Mouse (Mus musculus) midbrain, embryonic 10.5 days (tissue): ENCODE measurements around the gene Slc45a2. TPM values are rescaled to one million over a fixed set of nuclear protein-coding genes. Genes with fewer than 3 reads are reported as not detected.
"Not testable (repeated sequence)": the region's sequence is repeated elsewhere in the genome, so short reads cannot be mapped to it uniquely, and the experiment has no call there.

ENCODE experiments used
- DNase-seq: peaks from one replicate; pipeline ENCODE4 v3.0.0-alpha.2; 2017; ENCODE audit warnings: low spot score
- H3K27ac ChIP-seq: fragments of 300-500 bp; sonication (generic); replicated peaks from 2 replicates; pipeline ENCODE4 v1.5.1; 2016; ENCODE audit warnings: mild to moderate bottlenecking
- H3K27me3 ChIP-seq: fragments of 300-500 bp; sonication (generic); 2 replicates; pipeline ENCODE4 v1.6.1; 2016; ENCODE audit warnings: low read depth, mild to moderate bottlenecking; ENCODE audit not compliant: poor library complexity, severe bottlenecking
- H3K36me3 ChIP-seq: fragments of 300-500 bp; sonication (generic); 2 replicates; pipeline ENCODE4 v1.6.1; 2016; ENCODE audit warnings: mild to moderate bottlenecking, moderate library complexity
- H3K4me1 ChIP-seq: fragments of 300-500 bp; sonication (generic); 2 replicates; pipeline ENCODE4 v1.6.1; 2016
- H3K4me3 ChIP-seq: fragments of 300-500 bp; sonication (generic); 2 replicates; pipeline ENCODE4 v1.5.1; 2016; ENCODE audit warnings: mild to moderate bottlenecking, moderate library complexity
- H3K9me3 ChIP-seq: fragments of 300-500 bp; sonication (generic); replicated peaks from 2 replicates; pipeline ENCODE4 v1.6.1; 2016; ENCODE audit warnings: mild to moderate bottlenecking
- WGBS: fragments of 180-500 bp; shearing (Covaris S2); methylation state at CpG from one replicate; pipeline ENCODE4 v1.1.7; 2016; 5-methylcytosine and 5-hydroxymethylcytosine counted together
- polyA plus RNA-seq: library from polyadenylated mRNA; unstranded; fragments of >200 nt; fragmentation: Nextera tagmentation; extraction: Ambion mirVana; gene quantifications from 2 replicates; pipeline ENCODE4 v1.2.1, GENCODE M21; 2016

The Slc45a2 gene
- polyA plus RNA-seq, 1 experiment from 2014 or later: 0.16 TPM

GRCm38 (mm10) chr15:10977151-10977550 lies 23.4 kb upstream of the Slc45a2 start:
- H3K36me3 ChIP-seq: no peaks in the 10 kb centered on the region
- no peak overlapping the region for H3K27ac ChIP-seq
- no peaks in the 10 kb centered on the region for H3K27me3 ChIP-seq
- H3K4me1 ChIP-seq: peaks cover 12% of the 10 kb centered on the region
- no peak overlapping the region for H3K4me3 ChIP-seq
- no peaks in the 10 kb centered on the region for H3K9me3 ChIP-seq
- DNase-seq: no peak

DNA sequence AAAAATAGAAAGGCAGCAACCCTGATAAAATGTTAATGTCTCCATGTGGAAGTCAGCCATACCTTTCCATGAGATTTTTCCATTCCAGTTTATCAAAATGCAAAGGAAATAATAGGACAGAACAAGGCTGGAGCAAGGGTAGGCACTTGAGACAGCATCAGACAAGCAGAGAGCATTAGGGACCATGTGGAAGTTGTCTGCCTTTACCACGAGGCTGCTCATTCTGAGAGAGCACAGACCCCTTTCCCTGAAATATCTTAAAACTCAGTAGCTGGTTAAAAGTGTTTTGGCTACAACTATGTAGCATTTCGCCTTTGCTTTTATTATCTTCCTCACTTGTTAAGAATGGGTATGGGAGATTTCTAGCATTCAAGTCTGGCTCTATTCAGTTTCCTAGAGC lies 19.8 kb upstream of the Slc45a2 start:
- H3K36me3 ChIP-seq: no peaks in the 10 kb centered on the region
- 68% methylated on average over 2 of the region's 2 CpGs for WGBS
- no peaks in the 10 kb centered on the region for H3K9me3 ChIP-seq

DNA sequence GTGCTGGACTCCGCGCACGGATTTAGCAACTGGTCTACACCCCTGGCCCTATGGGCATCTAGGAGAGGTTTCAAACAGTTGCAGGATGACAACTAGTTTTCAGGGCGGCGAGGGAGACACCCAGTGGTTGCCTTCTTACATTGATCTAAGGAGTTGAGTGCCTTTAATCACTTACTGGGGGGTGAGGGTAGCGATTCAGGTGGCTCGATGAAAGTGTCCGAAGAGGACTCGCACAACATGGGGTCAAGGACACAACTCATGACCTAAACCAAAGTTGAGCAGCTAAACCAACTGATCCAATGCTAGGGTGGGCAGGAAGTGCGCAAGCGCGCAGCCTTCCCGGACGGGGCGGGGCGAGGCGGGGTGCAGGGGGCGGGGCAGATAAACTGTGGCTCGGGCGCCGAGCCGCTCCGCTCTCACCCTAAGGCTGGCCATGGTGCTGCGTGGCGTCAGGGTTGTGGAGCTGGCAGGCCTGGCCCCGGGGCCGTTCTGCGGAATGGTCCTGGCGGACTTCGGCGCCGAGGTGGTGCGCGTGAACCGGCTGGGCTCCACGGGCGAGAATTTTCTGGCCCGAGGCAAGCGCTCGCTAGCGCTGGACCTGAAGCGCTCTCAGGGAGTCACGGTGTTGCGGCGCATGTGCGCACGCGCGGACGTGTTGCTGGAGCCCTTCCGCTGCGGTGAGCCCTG lies 19.0 kb upstream of the Slc45a2 start, which contains the start of gene Amacr:
Gene Amacr (plus strand): TSS at position 380 of the 687 bp plus-strand sequence.
- Histone ChIP-seq H3K4me3 (peak within 1 kb of the TSS; percentile 76), H3K4me1 (peaks cover 19% of the 10 kb centered on the region), H3K9me3 (no peaks in the 10 kb centered on the region), H3K27me3 (no peaks in the 10 kb centered on the region), H3K27ac (peak within 1 kb of the TSS; percentile 93), H3K36me3 (no peaks in the 10 kb centered on the region)
- DNase-seq: peak; percentile 94
- WGBS: under 1% methylated on average over 52 of the region's 52 CpGs

More for the DNA sequence above, 19.8 kb upstream of the Slc45a2 start:
- Histone ChIP-seq H3K4me1 (peaks cover 15% of the 10 kb centered on the region), H3K27ac (no peak overlapping the region), H3K4me3 (peak overlapping the region; percentile 76), H3K27me3 (no peaks in the 10 kb centered on the region)
- no peak for DNase-seq

DNA sequence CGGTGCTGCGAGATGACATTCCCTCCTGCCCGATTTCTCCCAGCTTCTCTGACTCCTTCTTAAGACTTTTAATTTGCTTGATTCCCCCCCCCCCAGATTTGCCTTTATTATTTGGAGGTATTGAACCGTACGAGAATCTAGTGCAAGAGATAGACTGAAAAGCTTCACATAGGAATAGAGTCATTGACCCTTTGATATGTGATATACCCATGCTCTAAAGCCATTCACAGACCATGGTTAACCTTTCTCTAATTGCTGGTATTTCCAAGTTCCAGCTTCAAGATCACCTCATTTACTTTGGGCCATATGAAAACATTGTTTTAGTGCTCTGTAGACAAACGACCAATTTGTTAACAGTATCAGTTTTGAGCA lies 18.5 kb upstream of the Slc45a2 start:
- Histone ChIP-seq H3K4me1 (peaks cover 19% of the 10 kb centered on the region), H3K36me3 (no peaks in the 10 kb centered on the region), H3K9me3 (no peaks in the 10 kb centered on the region), H3K27me3 (no peaks in the 10 kb centered on the region), H3K4me3 (peak overlapping the region; percentile 76), H3K27ac (peak overlapping the region; percentile 93)
- 10% methylated on average over 6 of the region's 6 CpGs for WGBS
- DNase-seq: no peak

DNA sequence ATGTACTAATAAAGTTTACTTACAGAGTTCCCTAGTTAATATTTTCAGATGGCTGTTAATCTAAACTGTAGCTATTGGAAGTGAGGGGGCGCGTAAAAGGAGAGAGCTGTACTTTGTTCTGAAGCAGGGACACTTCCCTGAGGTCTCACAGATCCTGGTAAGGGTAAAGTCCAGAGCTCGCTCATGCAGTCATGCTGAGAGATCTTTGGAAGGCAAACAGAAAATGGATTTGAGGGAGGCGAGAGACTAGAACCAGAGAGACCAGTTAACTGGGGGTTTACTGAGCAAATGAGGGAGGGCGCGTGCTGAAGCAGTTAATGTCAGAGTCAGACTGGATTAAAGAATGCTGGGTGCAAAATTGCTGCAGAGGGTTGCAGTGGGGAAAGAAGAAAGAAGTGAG lies 14.8 kb upstream of the Slc45a2 start:
- no peaks in the 10 kb centered on the region for H3K27me3 ChIP-seq
- H3K36me3 ChIP-seq: no peaks in the 10 kb centered on the region; the same call in none of the 2 replicates
- H3K9me3 ChIP-seq: no peaks in the 10 kb centered on the region
- WGBS: 83% methylated on average over 6 of the region's 6 CpGs
- no peak for DNase-seq
- H3K27ac ChIP-seq: no peak overlapping the region
- H3K4me3 ChIP-seq: no peak overlapping the region
- peaks cover 18% of the 10 kb centered on the region for H3K4me1 ChIP-seq

- not testable (repeated sequence) for H3K36me3 ChIP-seq, H3K9me3 ChIP-seq, H3K27ac ChIP-seq, H3K27me3 ChIP-seq, H3K4me3 ChIP-seq, DNase-seq
- H3K4me1 ChIP-seq: peaks cover 11% of the 10 kb centered on the region
- WGBS: 73% methylated on average over 2 of the region's 2 CpGs
Measured at GRCm38 (mm10) chr15:10986477-10986876, 14.0 kb upstream of the Slc45a2 start.

DNA sequence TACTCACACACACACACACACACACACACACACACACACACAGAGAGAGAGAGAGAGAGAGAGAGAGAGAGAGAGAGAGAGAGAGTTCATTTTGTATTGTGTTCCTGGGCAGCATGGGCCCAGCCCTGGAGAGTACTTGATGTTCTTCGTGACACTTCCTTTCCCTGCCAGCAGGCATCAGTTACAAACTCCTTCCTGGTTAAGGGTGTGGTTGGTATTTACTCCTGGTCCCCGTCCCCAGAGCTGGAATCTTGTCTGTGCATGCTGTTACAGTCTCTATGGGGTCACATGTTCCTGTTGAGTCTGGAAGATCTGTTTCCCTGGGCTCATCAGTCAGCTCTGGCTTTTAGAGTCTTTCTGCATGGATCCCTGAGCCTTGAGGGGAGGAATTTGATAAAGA lies 10.1 kb upstream of the Slc45a2 start:
- Histone ChIP-seq H3K4me3 (no peak overlapping the region), H3K36me3 (no peaks in the 10 kb centered on the region; the same call in none of the 2 replicates), H3K27ac (no peak overlapping the region), H3K9me3 (no peaks in the 10 kb centered on the region), H3K4me1 (0 out of 2 replicates have a peak, but pooled peaks cover 4% of the 10 kb centered on the region), H3K27me3 (no peaks in the 10 kb centered on the region)
- no peak for DNase-seq
- 52% methylated on average over 2 of the region's 2 CpGs for WGBS

GRCm38 (mm10) chr15:10991566-10991965 lies 9.0 kb upstream of the Slc45a2 start:
- Histone ChIP-seq H3K4me3 (no peak overlapping the region), H3K4me1 (peaks cover 6% of the 10 kb centered on the region), H3K9me3 (no peaks in the 10 kb centered on the region), H3K36me3 (no peaks in the 10 kb centered on the region; the same call in none of the 2 replicates), H3K27me3 (no peaks in the 10 kb centered on the region), H3K27ac (no peak overlapping the region)
- no peak for DNase-seq
- WGBS: 100% methylated on average over 1 of the region's 1 CpGs

DNA sequence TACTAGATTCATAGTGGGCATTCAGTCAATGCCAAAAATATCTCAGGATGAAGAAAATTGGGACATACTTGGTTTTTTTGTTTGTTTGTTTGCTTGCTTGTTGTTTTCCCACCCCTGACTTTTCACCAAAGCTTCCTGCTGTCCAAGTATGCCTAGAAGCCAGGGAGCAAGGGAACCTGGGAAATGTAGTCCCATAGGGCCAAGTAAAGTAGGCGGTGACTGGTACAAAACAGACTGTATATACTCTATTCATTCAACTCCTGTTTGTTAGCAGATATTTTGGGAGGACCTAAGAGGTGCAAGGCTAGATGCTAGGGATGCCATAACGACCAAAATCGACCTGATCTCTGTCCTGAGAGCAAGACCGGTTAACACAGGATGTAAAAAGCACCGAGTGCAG lies 689 bp upstream of the Slc45a2 start:
- H3K27ac ChIP-seq: no peak overlapping the region
- WGBS: 56% methylated on average over 5 of the region's 5 CpGs
- H3K9me3 ChIP-seq: no peaks in the 10 kb centered on the region
- no peak overlapping the region for H3K4me3 ChIP-seq
- no peak for DNase-seq
- H3K36me3 ChIP-seq: no peaks in the 10 kb centered on the region
- no peaks in the 10 kb centered on the region for H3K27me3 ChIP-seq
- peaks cover 16% of the 10 kb centered on the region for H3K4me1 ChIP-seq

DNA sequence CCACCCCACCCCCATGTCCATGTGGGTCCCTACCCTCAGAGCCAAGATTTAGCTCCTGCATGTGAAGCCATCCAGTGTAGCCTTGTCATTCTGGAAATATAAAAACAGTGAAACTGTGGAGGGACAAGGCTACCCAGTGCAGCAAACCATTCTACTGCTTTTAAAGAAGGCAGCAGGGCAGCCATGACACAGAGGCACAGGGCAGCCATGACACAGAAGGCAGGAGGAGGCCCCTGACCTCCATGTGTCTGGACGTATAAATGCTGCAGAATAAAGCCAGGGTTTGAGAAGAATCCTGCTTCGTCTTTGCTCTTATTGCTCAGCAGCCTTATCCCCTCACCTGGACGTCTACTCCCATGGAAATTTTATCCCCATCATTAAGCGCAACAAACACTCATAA lies 3.3 kb downstream of the Slc45a2 start:
- H3K36me3 ChIP-seq: no peaks in the 10 kb centered on the region
- no peaks in the 10 kb centered on the region for H3K27me3 ChIP-seq
- H3K4me3 ChIP-seq: no peak overlapping the region
- DNase-seq: no peak
- no peak overlapping the region for H3K27ac ChIP-seq
- no peaks in the 10 kb centered on the region for H3K9me3 ChIP-seq
- WGBS: 89% methylated on average over 4 of the region's 4 CpGs
- H3K4me1 ChIP-seq: peaks cover 10% of the 10 kb centered on the region; the same call in 1 of the 2 replicates

DNA sequence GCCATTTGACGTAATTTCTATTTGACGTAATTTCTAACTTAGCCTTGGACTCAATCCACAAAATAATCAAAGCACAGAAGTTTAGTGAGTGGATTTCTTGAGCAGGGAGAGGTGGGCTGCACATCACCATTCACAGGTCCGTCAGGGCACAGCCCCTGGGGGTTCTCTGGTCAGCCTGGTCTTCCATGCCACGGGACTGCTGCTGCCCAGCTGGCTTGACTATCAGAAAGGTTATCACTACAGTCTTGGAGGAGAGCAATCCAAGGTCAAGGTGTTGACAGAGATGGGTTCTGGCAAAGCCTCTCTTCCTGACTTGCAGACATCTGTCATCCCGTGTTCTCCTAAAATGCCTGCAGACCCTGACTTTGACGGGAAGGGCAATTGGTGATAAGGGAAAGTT lies 4.1 kb downstream of the Slc45a2 start:
- Histone ChIP-seq H3K27me3 (no peaks in the 10 kb centered on the region), H3K36me3 (no peaks in the 10 kb centered on the region), H3K9me3 (no peaks in the 10 kb centered on the region), H3K27ac (no peak overlapping the region), H3K4me1 (peaks cover 10% of the 10 kb centered on the region; the same call in 1 of the 2 replicates), H3K4me3 (no peak overlapping the region)
- 88% methylated on average over 6 of the region's 6 CpGs for WGBS
- DNase-seq: no peak

DNA sequence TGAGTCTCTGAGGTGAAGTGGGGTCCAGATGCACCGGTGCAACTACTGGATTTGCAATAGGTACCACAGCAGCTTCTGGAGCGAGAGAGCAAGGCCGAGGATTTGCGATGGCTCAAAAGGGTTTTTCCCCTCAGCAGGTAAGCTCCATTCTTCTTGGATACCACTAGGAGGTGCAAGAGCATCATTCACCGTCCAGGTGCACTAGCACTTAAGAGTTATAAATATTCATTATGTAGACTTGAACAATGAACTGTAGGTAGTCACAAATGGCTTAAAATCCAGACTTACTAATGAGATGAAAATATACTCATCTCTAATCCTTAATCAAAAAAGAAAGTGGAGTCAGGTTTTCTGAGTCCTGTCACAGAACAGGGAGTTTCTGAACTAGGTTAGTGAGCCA lies 8.2 kb downstream of the Slc45a2 start:
- WGBS: 28% methylated on average over 5 of the region's 5 CpGs
- Histone ChIP-seq H3K27me3 (no peaks in the 10 kb centered on the region), H3K4me3 (no peak overlapping the region), H3K36me3 (no peaks in the 10 kb centered on the region), H3K4me1 (no peaks in the 10 kb centered on the region), H3K9me3 (no peaks in the 10 kb centered on the region), H3K27ac (no peak overlapping the region)
- DNase-seq: no peak

GRCm38 (mm10) chr15:11010976-11011548 lies 10.5 kb downstream of the Slc45a2 start:
- no peak overlapping the region for H3K27ac ChIP-seq
- no peaks in the 10 kb centered on the region for H3K36me3 ChIP-seq
- no peak for DNase-seq
- WGBS: 90% methylated on average over 11 of the region's 11 CpGs
- H3K4me3 ChIP-seq: no peak overlapping the region
- no peaks in the 10 kb centered on the region for H3K27me3 ChIP-seq
- H3K9me3 ChIP-seq: no peaks in the 10 kb centered on the region
- no peaks in the 10 kb centered on the region for H3K4me1 ChIP-seq
